Mouse (Mus musculus): ENCODE data around the gene Irf4. TPM values are rescaled to one million over a fixed set of nuclear protein-coding genes. Genes with fewer than 3 reads are reported as not detected.

Irf4 gene
- polyA plus RNA-seq, 2 experiments from 2014 or later, result 23.8 to 26.4 TPM

DNA sequence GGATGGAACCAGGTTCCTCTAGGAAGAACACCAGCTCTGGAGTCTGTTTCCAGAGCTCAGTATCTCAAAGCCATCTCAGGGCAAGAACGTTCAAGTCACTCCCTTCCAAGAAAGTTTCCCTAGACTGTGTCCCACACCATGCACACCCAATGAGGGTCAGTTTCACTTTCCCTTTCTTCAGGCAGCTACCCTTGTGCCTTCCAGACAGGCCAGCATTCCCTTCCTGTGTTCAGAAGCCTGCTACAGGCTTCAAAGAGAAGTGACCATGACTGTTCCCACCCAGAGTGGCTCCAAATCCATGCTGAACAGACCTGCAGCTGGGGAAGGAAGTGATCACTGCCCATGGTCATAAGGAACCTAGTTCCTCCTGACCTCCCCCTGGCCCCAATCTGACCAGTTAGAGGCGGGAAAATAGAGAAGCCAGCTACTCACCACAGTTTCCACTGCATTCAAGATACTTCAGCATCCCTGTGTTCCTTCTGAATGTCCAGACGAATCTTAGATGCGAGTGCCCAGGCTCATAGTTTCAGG lies 10.7 kb upstream of the Irf4 start:
- no peak for ATAC-seq

DNA sequence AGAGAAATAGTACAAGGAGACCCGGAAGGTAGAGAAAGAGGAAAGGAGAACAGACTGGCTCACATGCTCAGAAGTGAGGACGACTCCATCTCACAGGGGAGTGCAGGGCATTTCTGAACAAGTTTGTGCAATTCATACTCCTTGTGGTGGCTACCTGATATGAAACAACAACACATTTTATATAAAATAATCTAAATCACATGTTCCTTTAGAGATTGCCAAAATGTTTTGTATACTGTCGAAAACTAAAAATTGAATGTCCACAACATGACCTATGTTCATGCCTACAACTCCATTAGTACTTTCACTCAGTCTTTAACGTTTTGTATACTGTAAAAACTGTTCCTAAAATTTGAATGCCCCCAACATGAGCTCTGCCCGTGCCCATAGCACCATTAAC lies 7.9 kb upstream of the Irf4 start:
- ATAC-seq, result no peak

DNA sequence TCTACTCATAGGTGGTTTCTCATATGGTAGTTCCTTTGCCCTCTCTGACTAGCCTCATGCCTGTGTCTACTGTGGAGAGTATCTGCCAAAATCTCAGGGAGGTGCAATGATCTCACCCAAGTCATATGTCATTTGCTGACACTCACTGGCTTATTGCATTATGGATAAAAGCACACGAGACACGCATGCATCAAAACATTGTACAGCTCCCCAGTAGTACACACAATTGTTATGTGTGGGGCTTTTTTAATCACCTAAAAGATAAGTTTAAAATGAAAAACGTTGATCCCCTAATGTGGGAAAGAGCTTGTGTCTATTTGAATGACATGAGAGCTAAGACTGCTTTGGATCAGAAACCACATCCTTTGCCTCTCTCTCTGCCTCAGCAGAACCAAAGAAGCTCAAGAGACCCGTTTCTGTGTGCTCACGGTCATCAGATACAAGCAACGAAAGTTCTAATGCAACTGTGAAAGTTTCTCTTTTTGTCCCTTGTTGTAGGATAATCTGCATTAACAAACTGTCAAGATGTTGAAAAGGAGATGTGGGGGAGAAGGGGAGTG lies 6.5 kb upstream of the Irf4 start:
- peak; percentile 48 for ATAC-seq

DNA sequence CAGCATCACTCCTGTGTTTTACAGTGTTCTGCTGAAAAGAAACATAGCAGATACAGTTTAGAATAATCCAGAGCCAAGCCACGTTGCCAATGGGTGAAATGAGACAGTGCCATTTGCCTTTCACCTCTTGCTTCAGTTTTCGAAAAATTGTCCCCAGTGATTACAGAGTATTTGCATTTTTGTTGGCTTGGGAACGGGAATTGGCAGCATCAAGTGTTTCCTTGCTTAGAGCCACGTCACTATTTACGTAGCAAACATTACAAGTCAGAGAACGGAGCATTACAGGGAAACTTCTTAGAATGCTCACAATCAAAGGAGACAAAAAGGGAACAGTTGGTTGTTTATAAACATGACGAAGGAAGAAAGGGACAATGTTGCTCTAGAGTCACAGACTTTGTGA lies 3.9 kb upstream of the Irf4 start:
- no peak for ATAC-seq

DNA sequence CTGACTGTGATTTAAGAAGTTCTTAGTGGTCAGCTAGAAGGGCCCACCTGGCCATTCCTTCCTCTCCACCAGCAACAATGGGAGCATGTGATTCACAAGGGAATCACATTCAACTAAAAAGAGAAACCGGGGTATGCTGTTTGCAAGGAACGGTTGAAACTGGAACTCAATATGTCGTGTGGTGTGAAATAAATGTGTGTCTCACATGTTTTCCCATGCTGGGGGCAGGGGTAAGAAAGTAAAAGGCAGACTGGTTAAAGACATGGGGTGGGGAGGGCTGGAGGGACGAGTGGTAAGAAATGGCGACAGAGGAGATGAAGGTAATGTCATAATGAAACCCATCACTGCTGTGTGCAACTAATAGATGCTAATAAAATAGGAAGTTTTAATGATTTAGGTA lies 2.0 kb upstream of the Irf4 start:
- ATAC-seq, result peak; percentile 1

DNA sequence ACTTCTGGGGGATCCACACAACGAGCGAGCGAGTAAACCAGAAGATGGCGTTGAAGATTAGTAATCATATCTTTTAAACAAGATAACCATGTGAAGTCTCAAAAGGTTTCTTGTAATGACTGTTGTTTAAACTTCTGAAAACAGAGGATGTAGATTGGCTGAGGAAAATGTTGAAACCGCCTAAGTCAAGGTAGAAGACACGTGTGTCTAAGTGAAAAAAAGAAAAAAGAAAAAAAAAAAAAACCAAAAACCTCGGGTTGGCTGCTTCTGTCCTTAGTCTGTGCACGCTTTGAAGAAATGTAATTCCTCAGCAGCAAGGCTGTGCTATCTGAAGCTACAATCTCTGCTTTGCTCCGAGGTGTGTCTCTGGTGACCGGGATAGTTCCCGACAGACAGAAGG lies 1.5 kb upstream of the Irf4 start:
- ATAC-seq, result peak; percentile 47

DNA sequence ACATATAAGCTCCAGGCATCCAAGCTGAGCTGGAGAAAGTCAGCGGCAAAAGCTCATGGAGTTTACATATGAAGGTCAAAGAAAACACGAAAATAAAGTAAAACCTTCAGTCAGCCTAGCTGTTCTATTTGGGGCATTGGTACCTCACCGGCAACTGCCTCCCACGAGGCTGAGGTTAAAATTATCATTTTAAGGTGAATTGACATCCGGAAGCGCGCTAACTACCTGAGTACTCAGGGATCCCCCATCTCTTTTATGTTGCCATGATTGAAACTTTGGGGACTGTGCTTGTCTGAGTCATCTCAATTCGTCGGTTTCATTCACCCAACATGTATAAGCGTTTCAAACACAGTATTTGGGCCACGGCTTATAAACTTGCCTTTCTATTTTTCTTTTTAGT lies 705 bp upstream of the Irf4 start:
- ATAC-seq, result peak; percentile 52

DNA sequence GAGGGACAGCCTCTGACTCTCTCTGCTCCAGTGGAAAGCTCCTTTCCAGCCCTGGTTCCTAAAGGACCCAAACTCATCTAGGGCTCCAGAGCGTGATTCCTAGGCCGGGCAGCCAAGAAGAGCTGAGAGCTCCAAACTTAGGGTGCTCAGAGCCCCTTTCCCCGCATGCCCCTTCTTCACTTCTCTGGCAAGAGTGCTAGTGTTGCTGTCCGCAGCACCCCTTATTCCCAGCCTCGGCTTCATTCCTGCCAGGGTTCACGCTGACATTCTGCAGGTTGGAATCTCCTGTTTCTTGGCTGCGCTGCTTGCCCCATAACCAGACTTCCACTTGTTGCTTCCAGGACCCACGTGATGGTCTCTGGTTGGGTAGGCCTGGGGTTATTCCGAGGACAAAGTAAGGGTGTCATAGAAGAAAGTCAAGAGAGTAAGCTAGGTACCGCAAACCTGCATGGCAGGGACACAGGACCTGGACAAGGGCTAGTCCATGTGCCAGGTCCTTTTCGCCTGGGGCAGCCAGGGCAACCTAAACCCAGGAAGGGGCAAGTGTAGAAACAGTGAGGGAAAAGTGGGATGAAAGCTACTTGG lies 623 bp downstream of the Irf4 start:
- no peak for ATAC-seq

DNA sequence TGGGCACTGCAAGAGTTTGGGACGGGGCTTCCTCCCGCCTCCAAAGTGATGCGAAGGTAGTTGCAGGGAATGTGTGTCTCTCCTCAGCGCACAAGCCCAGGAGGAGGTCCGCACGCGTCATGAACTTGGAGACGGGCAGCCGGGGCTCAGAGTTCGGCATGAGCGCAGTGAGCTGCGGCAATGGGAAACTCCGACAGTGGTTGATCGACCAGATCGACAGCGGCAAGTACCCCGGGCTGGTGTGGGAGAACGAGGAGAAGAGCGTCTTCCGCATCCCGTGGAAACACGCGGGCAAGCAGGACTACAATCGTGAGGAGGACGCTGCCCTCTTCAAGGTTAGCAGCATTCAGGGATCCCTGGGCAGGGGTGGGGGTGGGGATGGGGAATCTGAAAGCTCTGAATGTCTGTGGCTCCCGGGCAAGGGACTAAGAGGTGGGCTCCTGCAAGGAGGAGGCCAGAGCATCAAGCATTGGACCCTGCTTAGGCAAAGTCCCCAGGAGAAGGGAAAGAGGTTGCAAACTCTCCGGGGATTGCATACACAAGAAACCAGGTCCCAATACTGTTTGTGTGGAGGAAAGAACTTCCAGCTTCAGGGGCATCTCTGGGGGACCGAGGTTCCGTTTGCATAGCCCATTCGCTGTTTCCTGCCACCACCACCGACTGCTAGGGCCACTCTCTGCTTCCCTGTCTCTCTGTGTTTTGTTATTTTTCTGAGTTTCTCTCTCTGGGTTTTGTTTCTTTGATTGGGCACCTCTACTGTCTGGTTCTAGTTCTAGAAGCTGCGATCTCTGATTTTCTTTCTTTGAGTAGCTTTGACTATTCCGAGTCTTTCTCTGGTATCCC lies 1.7 kb downstream of the Irf4 start:
- peak; percentile 4 for ATAC-seq

DNA sequence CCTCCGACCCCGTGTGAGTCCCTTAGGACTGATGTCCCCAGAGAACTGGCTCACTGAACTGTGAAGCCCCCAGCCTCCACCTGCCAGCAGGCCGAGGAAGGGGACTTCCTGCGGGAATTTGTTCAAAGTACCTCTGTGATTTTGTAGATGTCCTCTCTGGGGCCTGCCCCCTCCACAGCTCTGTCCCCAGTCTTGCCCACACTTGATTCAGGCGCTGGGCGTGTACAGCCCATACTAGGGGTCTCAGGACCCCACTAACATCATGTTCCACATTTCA lies 2.2 kb downstream of the Irf4 start:
- no peak for ATAC-seq

DNA sequence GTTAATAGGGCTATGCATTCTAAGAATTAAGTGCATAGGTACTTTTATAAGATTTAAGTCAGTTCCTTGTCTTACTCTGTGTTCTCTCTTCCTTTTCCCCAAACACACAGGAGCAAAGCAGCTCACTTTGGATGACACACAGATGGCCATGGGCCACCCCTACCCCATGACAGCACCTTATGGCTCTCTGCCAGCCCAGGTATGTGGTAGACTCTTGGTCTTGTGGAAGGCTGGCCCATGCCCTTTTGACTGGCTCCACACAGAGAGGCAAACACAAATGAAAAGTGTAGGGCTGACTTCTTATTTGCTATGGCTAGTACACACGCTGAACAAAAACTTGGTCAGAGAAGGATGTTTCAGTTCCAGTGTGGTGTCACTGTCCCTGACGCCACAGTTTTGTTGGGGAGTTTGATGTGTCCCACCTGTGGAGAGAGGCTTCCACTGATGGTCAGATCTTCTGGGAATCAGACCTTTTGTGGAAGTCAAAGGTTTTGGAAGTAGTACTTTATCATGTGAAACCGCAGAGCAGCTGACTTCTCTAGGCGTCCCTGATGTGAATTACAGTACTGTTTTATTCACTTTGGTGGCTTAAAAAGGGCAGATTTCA lies 3.7 kb downstream of the Irf4 start:
- no peak for ATAC-seq

DNA sequence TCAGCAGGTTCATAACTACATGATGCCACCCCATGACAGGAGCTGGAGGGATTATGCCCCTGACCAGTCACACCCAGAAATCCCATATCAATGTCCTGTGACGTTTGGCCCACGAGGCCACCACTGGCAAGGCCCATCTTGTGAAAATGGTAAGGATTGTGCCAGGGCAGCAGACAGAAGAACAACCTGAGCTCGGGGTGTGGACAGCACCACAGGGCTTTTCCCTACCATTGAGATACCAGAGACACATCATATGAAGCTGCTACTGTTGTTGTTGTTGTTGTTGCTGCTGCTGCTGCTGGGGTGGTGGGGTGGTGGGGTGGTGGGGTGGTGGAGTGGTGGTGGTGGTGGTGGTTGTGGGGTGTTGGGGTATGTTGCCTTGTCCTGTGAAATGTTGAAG lies 4.4 kb downstream of the Irf4 start:
- no peak for ATAC-seq

DNA sequence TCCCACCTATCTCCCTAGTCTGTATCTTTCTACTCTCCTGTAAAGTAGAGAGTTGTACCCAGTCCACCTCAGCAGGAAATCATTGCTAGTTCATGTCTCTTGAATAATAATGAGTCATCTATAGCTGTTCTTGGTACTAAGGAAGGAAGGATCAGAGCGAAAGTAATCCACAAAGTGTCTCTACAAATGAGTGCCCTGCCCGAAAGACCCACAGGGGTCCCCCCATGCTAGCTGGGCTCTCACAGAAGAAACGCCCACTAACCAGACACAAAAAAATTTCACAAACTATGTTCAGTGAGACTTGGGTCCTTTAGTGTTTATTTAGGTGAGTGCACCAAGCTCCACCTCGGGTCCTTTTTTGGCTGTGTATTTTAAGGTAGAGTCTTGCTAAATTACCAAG lies 5.0 kb downstream of the Irf4 start:
- ATAC-seq, result peak; percentile 11

DNA sequence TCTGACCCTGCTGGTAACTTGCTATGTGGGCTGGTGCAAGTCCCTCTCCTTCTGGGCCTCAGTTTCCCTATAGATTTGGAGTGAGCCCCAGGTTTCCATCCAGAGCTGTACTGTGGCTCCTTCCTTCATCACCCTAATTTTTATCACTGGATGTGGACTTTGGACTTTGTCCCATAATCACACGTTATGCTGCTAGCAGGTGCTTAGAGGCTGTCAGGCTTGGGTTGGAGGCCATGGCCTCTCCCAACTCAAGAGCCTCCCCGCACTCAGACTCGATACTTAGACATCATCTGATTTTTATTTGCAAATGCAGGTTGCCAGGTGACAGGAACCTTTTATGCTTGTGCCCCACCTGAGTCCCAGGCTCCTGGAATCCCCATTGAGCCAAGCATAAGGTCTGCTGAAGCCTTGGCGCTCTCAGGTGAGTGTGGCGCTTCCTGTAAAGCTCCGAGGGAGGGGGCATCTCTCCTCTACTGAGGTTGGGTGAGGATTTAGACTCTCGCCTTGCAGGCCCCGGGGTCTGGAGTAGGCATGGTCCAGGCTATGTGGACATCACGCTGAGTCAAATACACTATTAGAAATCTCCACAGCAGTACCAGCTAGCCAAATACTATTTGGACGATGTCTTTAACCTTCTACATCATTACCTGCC lies 5.9 kb downstream of the Irf4 start:
- no peak for ATAC-seq

DNA sequence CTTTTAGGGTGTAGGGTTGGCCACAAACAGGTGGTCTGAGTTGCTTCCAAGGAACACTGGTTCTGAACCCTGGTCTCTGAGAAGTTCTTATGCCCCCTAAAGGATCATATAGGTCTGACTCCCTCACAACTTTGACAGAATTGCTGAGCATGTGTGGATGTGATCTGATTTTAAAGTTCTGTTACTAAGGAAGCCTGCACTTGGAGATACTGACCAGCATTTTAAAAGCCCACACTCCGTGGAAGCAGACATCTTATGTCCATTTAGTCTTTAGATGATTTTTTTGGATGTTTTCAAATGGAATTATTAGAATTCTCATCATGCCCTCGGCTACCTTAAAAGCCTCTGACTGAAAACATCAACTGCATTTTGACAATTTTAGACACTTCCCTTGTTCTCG lies 6.6 kb downstream of the Irf4 start:
- no peak for ATAC-seq

DNA sequence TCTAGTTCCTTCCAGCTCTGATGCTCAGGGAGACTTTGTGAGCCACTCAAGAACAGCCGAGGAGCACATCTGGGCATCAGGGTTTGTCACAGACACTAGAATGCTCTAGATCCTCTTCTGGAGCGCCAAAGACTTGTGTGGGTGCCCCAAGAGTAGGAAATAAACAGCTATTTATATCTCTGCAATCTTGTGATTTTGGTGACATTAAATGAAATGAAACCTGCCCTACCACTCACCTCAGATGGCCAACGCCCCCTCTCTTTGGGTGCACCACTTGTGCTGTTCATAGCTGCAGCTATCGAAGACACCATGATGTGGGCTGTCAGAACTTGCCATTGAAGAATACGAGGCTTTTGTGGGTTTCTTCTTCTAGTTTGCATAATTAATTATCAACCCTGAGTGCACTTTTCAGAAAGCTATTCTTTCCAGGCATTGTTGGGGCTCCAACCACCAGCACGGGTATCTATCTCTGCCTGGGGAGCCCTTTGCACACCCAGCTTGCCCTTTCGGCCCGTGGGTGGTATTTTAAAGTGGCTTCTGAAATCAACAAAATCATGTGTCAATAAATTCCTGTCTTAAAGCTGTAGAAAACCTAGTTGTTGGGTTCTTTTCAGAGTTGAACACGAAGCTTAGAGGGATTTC lies 7.1 kb downstream of the Irf4 start:
- no peak for ATAC-seq

DNA sequence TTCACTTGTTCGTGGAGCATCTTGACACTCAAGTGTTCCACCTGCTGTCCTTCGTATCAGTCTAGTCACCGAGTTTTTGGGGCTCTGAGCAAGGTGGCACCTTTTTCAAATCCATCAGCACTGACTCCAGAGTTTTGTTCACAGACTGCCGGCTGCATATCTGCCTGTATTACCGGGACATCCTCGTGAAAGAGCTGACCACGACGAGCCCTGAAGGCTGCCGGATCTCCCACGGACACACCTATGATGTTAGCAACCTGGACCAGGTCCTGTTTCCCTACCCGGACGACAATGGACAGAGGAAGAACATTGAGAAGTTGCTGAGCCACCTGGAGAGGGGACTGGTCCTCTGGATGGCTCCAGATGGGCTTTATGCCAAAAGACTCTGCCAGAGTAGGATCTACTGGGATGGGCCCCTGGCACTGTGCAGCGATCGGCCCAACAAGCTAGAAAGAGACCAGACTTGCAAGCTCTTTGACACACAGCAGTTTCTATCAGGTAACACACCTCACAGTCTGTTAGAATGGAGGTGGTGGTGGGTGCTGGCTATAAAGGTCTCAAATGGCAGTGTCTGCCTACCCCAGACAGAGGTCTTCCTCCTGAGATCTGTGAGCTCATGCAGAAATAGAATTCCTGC lies 8.4 kb downstream of the Irf4 start:
- ATAC-seq, result no peak

DNA sequence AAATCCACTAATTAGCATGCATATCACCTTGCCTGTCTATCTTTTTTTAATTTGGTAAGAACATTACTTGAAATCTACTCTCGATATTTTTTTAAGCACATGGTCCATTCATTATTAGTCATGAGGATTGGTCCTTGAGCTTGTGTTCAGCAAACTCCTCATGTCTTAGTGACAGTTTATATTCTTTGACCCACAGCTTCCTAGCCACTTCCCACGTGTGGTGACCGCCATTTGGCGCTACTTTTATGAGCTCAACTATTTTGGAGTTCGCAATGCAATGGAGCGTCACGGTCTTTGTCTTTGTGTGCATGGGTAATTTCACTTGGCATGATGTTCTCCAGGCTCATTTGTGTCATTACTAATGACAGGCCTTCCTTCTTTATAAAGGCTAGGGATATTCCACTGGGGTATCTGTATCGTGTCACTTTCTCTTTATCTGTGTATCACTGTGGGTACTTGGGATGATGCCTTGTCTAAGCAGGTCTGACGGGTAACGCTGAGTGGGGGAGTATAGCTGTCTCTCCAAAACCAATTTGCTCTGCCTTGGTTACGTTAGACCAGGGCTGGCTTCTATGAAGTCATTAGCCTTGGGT lies 9.9 kb downstream of the Irf4 start:
- ATAC-seq, result no peak

DNA sequence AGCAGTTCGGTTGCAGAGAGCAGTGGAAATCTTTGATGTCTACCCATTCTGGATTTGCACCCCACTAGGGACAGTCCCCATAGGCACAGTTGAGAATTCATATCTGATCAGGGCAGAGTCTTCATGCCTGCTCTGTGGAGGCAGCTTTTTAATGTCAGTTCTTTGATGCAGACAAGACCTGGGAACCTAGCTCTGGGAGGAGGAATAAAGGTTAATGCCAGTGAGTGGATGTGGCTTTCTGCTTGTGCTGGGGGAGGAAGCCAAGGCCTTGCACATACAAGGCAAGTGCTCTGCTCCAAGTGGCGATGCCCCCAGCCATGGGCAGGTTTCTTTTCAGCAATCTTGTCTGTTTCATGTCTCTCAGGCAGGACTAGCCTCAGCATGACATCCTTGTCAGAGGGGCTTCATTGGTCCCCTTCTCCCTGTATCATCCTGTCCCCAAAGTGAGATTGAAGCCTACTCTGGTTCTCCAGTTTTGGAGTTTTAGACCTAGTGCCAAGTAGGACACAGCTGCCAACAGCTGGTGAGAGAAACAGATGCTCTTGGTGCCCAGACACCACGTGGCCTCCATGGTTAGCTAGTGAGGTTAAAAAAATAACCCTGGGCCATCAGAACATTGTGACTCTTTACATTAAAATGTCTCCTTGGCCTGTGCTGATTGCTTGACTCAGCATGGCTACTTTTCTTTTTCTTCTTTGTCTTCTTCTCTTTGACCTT lies 11.5 kb downstream of the Irf4 start:
- ATAC-seq, result peak; percentile 87

DNA sequence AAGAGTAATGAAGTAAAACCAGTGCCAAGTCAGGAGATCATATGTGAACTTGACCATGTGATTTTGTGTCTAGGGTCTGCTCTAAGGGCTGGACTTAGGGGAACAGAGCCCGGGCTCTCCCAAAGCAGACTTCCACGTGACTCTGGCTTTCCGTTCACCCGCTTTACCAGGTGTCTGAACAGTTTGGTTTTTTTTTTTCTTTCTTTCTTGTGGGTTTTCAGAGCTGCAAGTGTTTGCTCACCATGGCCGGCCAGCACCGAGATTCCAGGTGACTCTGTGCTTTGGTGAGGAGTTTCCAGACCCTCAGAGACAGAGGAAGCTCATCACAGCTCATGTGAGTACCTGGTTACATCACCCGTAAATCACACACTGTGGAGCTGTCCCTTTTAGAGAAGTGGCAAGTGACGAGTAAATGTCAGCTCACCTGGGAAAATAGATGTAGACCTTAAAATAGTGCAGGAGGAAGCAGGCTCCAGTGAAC lies 12.2 kb downstream of the Irf4 start:
- peak; percentile 15 for ATAC-seq

DNA sequence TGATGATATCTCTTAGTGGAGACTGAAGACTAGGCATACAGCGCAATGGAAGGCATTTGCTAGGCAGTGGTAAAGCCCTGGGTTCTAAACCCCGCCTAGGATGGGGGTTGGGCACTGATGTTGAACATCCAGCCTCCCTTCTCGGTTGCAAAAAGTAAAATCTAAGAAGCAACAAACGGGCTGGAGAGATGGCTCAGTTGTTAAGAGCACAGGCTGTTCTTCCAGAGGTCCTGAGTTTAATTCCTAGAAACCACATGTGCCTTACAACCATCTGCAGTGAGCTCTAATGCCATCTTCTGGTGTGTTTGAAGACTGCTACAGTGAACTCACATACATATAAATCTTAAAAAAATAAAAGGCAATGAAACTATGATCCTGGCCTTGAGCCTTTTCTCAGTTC lies 13.2 kb downstream of the Irf4 start:
- no peak for ATAC-seq
